Mouse (Mus musculus) liver, embryonic 11.5 days (tissue): ENCODE measurements around the gene Pacs2. TPM values are rescaled to one million over a fixed set of nuclear protein-coding genes. Genes with fewer than 3 reads are reported as not detected.

Source experiments
- microRNA-seq: library from miRNA; unstranded; fragments of <30 nt; microRNA quantifications from one replicate; pipeline ENCODE4, GENCODE M21; 2017; ENCODE audit warnings: borderline number of aligned reads
- polyA plus RNA-seq: library from polyadenylated mRNA; unstranded; fragments of >200 nt; fragmentation: Nextera tagmentation; extraction: Ambion mirVana; gene quantifications from 2 replicates; pipeline ENCODE4 v1.2.1, GENCODE M21; 2014

Pacs2 gene
- polyA plus RNA-seq, 1 experiment from 2014 or later, result 11.9 TPM

Small RNA genes lying within 50 kb of the gene (microRNA-seq; reads per million reads assigned to microRNA genes)
- gene Gm44471, result not detected

Other genes with a start within 250 kb of the Pacs2 start
- gene Ahnak2, start 211.9 kb upstream of the Pacs2 start, polyA plus RNA-seq, result 0.23 and 0.34 TPM in 2 replicates
- gene Clba1, start 205.6 kb upstream of the Pacs2 start, polyA plus RNA-seq, result 2.2 and 2.5 TPM in 2 replicates
- gene Cdca4, start 185.1 kb upstream of the Pacs2 start, polyA plus RNA-seq, result 111 and 125 TPM in 2 replicates
- gene Gpr132, start 146.3 kb upstream of the Pacs2 start, polyA plus RNA-seq, result 0.53 and 0.62 TPM in 2 replicates
- gene Jag2, start 84.7 kb upstream of the Pacs2 start, polyA plus RNA-seq, result 0.39 and 1.4 TPM in 2 replicates
- 38.4 and 43.2 TPM in 2 replicates for gene Nudt14, start 72.4 kb upstream of the Pacs2 start, polyA plus RNA-seq
- gene Btbd6, start 38.0 kb upstream of the Pacs2 start, polyA plus RNA-seq, result 12.3 and 12.4 TPM in 2 replicates
- gene Brf1, start 13.8 kb upstream of the Pacs2 start, polyA plus RNA-seq, result 51.8 and 52.9 TPM in 2 replicates
- gene Tex22, start 60.0 kb downstream of the Pacs2 start, polyA plus RNA-seq, result not detected in 2 replicates
- 17.7 and 19.2 TPM in 2 replicates for gene Mta1, start 83.8 kb downstream of the Pacs2 start, polyA plus RNA-seq
- 80.6 and 86.9 TPM in 2 replicates for gene Crip2, start 125.7 kb downstream of the Pacs2 start, polyA plus RNA-seq
- gene Crip1, start 131.8 kb downstream of the Pacs2 start, polyA plus RNA-seq, result 148 and 150 TPM in 2 replicates
- gene Tedc1, start 141.9 kb downstream of the Pacs2 start, polyA plus RNA-seq, result 23.5 and 24.2 TPM in 2 replicates
- gene Tmem121, start 171.4 kb downstream of the Pacs2 start, polyA plus RNA-seq, result 1.1 and 2.0 TPM in 2 replicates